Mouse (Mus musculus): ENCODE data around the gene 9930104L06Rik. TPM values are rescaled to one million over a fixed set of nuclear protein-coding genes. Genes with fewer than 3 reads are reported as not detected.

9930104L06Rik gene
- 14.6 to 19.8 TPM (median 17.3 TPM) in 4 replicates for total RNA-seq (2023)

GRCm38 (mm10) chr4:124936613-124937471 lies at the start of gene 9930104L06Rik:
Gene 9930104L06Rik (plus strand): TSS chr4:124937048.

GRCm38 (mm10) chr4:124939211-124939610 lies 2.4 kb downstream of the 9930104L06Rik start, which contains the start of gene Cdca8:
Gene Cdca8 (minus strand): TSS chr4:124939311.

GRCm38 (mm10) chr4:124985671-124986602 lies 49.1 kb downstream of the 9930104L06Rik start, which contains the start of gene Rspo1:
Gene Rspo1 (plus strand): TSS chr4:124986430.

Other genes with a start within 250 kb of the 9930104L06Rik start
- 19.1 to 21.9 TPM (median 21.0 TPM) in 4 replicates for gene Utp11, start 243.4 kb upstream of the 9930104L06Rik start, total RNA-seq (2023)
- gene Fhl3, start 236.3 kb upstream of the 9930104L06Rik start, total RNA-seq (2023), result 11.4 to 13.3 TPM (median 12.5 TPM) in 4 replicates
- 47.0 to 62.9 TPM (median 54.7 TPM) in 4 replicates for gene Sf3a3, start 222.3 kb upstream of the 9930104L06Rik start, total RNA-seq (2023)
- 33.1 to 47.4 TPM (median 40.8 TPM) in 4 replicates for gene Inpp5b, start 195.2 kb upstream of the 9930104L06Rik start, total RNA-seq (2023)
- 35.5 to 42.3 TPM (median 40.0 TPM) in 4 replicates for gene Mtf1, start 134.9 kb upstream of the 9930104L06Rik start, total RNA-seq (2023)
- gene Yrdc, start 86.4 kb upstream of the 9930104L06Rik start, total RNA-seq (2023), result 101 to 124 TPM (median 115 TPM) in 4 replicates
- 9.6 to 14.4 TPM (median 12.3 TPM) in 4 replicates for gene 1110065P20Rik, start 85.9 kb upstream of the 9930104L06Rik start, total RNA-seq (2023)
- 0.33 to 0.78 TPM (median 0.47 TPM) in 4 replicates for gene Maneal, start 74.9 kb upstream of the 9930104L06Rik start, total RNA-seq (2023)
- gene Epha10, start 56.1 kb upstream of the 9930104L06Rik start, total RNA-seq (2023), result not detected in 4 replicates
- 2.8 to 3.5 TPM (median 3.0 TPM) in 4 replicates for gene Cdca8, start 2.3 kb downstream of the 9930104L06Rik start, total RNA-seq (2023)
- not detected in 4 replicates for gene Rspo1, start 49.4 kb downstream of the 9930104L06Rik start, total RNA-seq (2023)
- 88.6 to 102 TPM (median 99.5 TPM) in 4 replicates for gene Gnl2, start 79.5 kb downstream of the 9930104L06Rik start, total RNA-seq (2023)
- not detected in 4 replicates for gene Dnali1, start 128.7 kb downstream of the 9930104L06Rik start, total RNA-seq (2023)
- gene Snip1, start 129.6 kb downstream of the 9930104L06Rik start, total RNA-seq (2023), result 31.2 to 32.3 TPM (median 31.5 TPM) in 4 replicates
- gene Meaf6, start 148.1 kb downstream of the 9930104L06Rik start, total RNA-seq (2023), result 40.5 to 50.9 TPM (median 44.1 TPM) in 4 replicates
- 329 to 354 TPM (median 349 TPM) in 4 replicates for gene Zc3h12a, start 190.8 kb downstream of the 9930104L06Rik start, total RNA-seq (2023)

Measured in B cell, adult 62 days (primary cell).